Mouse (Mus musculus) myocyte (in vitro differentiated cells): Measurements from ENCODE around the gene Acot12.

ENCODE experiments used
- CEBPB ChIP-seq: IDR thresholded peaks from 2 replicates; pipeline ENCODE4 v1.6.1; 2011; ENCODE audit warnings: mild to moderate bottlenecking, moderate library complexity; ENCODE audit not compliant: poor library complexity, insufficient read depth, severe bottlenecking
- E2F4 ChIP-seq: IDR thresholded peaks from one replicate; pipeline ENCODE4 v1.6.1; 2011; ENCODE audit warnings: mild to moderate bottlenecking, control low read depth, moderate library complexity; ENCODE audit not compliant: insufficient read depth
- MAX ChIP-seq: IDR thresholded peaks from one replicate; pipeline ENCODE4 v1.6.1; 2011; ENCODE audit warnings: low read depth, mild to moderate bottlenecking, control low read depth
- POLR2A ChIP-seq: IDR thresholded peaks from one replicate; pipeline ENCODE4 v1.6.1; 2011; ENCODE audit warnings: low read depth, mild to moderate bottlenecking, control low read depth, moderate library complexity; ENCODE audit not compliant: insufficient read length
- POLR2AphosphoS2 ChIP-seq: IDR thresholded peaks from one replicate; pipeline ENCODE4 v1.6.1; 2011; ENCODE audit warnings: low read depth, control low read depth; ENCODE audit not compliant: insufficient read length
- TCF12 ChIP-seq: IDR thresholded peaks from one replicate; pipeline ENCODE4 v1.6.1; 2011; ENCODE audit warnings: mild to moderate bottlenecking, control low read depth; ENCODE audit not compliant: poor library complexity, insufficient read depth, severe bottlenecking
- USF1 ChIP-seq: IDR thresholded peaks from one replicate; pipeline ENCODE4 v1.6.1; 2011; ENCODE audit warnings: low read depth, mild to moderate bottlenecking, control low read depth, moderate library complexity

- TF ChIP-seq MAX (no peak), E2F4 (no peak), POLR2AphosphoS2 (no peak), TCF12 (no peak), POLR2A (no peak), USF1 (no peak), CEBPB (no peak)
Measured at GRCm38 (mm10) chr13:91760302-91761050, 19.2 kb downstream of the Acot12 start.
